Mouse (Mus musculus): ENCODE data around the gene Mtmr3.
A peak's percentile ranks its signal among the peaks of the same experiment; 100 is the strongest.

Mtmr3 gene

GRCm38 (mm10) chr11:4594608-4595500 lies at the start of gene Mtmr3:
Gene Mtmr3 (minus strand): TSS chr11:4594863.
- peak; percentile 99 for DNase-seq

GRCm38 (mm10) chr11:4643722-4644121 lies 49.1 kb upstream of the Mtmr3 start:
- no peak for DNase-seq

GRCm38 (mm10) chr11:4641185-4641584 lies 46.5 kb upstream of the Mtmr3 start:
- DNase-seq = no peak

- no peak for DNase-seq
Observed at GRCm38 (mm10) chr11:4638261-4638660, 43.6 kb upstream of the Mtmr3 start.

- peak; percentile 94 for DNase-seq
Observed at GRCm38 (mm10) chr11:4637534-4638234, 43.0 kb upstream of the Mtmr3 start, which contains the start of gene Ascc2. Gene Ascc2 (plus strand): TSS chr11:4637747.

GRCm38 (mm10) chr11:4636782-4637342 lies 42.2 kb upstream of the Mtmr3 start:
- no peak for DNase-seq

- no peak for DNase-seq
Observed at GRCm38 (mm10) chr11:4634395-4634794, 39.7 kb upstream of the Mtmr3 start.

GRCm38 (mm10) chr11:4633420-4633819 lies 38.8 kb upstream of the Mtmr3 start:
- no peak for DNase-seq

GRCm38 (mm10) chr11:4629861-4630280 lies 35.2 kb upstream of the Mtmr3 start:
- DNase-seq = no peak

- no peak for DNase-seq
Observed at GRCm38 (mm10) chr11:4627636-4628035, 33.0 kb upstream of the Mtmr3 start.

- DNase-seq = no peak
Observed at GRCm38 (mm10) chr11:4625931-4626330, 31.3 kb upstream of the Mtmr3 start.

GRCm38 (mm10) chr11:4622997-4623396 lies 28.3 kb upstream of the Mtmr3 start:
- DNase-seq = no peak

- no peak for DNase-seq
Observed at GRCm38 (mm10) chr11:4622442-4622986, 27.9 kb upstream of the Mtmr3 start.

- DNase-seq = no peak
Observed at GRCm38 (mm10) chr11:4621866-4622265, 27.2 kb upstream of the Mtmr3 start.

GRCm38 (mm10) chr11:4620501-4621108 lies 25.9 kb upstream of the Mtmr3 start:
- no peak for DNase-seq

GRCm38 (mm10) chr11:4620017-4620485 lies 25.4 kb upstream of the Mtmr3 start, which contains the start of gene Gm11032:
Gene Gm11032 (plus strand): TSS chr11:4620067.
- DNase-seq = no peak

GRCm38 (mm10) chr11:4611904-4612303 lies 17.2 kb upstream of the Mtmr3 start:
- DNase-seq = no peak

- DNase-seq = no peak
Observed at GRCm38 (mm10) chr11:4606541-4606940, 11.9 kb upstream of the Mtmr3 start.

- DNase-seq = peak; percentile 24
Observed at GRCm38 (mm10) chr11:4605414-4605813, 10.8 kb upstream of the Mtmr3 start.

- DNase-seq = no peak
Observed at GRCm38 (mm10) chr11:4604441-4604840, 9.8 kb upstream of the Mtmr3 start.

- peak; percentile 33 for DNase-seq
Observed at GRCm38 (mm10) chr11:4602691-4603441, 8.2 kb upstream of the Mtmr3 start.

- no peak for DNase-seq
Observed at GRCm38 (mm10) chr11:4601890-4602289, 7.2 kb upstream of the Mtmr3 start.
